Mouse (Mus musculus): ENCODE measurements at regions not wholly inside any gene's neighbourhood (a gene's known extent, or its start where the extent isn't known, plus 50 kb on each side); places are given as distances from the start of the nearest gene placed in this dataset.

DNA sequence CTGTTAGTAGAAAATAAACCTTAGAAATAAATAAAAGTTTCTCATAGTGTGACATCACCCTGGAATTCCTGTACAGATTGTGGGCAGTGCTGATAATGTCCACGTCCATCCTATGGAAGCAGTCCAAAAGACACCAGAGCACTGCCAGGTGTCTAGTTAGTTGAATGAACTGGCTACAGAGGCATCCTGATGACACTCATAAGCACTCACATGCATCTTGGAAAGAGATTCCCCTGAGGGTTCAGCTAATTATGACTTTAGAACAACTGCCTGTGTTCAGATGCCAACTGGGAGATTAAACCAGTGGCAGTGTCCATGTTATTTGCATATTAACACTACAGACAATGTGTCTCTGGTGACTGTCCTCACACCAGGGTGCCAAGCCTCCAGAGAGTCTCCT, 411.6 kb upstream of the Intu start:
- no peak for TF ChIP-seq CTCF (IDR thresholded peaks at IDR 0.05; ENCODE audit: control insufficient read depth, insufficient read depth, insufficient read length)
- TF ChIP-seq MAX (IDR thresholded peaks at IDR 0.05) = no peak

All from C2C12 (cell line).